Mouse (Mus musculus) MEL (cell line): ENCODE measurements around the gene Unkl.

Source experiments
- CTCF ChIP-seq, 3 experiments: IDR thresholded peaks in 2 of 3; conservative IDR thresholded peaks in 1 of 3; 2 replicates each; pipeline ENCODE4 v1.5.1; 2011 to 2012; ENCODE audit warnings: low read length in 3 of 3, low read depth in 2 of 3, mild to moderate bottlenecking in 2 of 3, improper control_type of control experiment in 1 of 3, inconsistent platforms in 1 of 3, mixed read lengths in 1 of 3, moderate library complexity in 1 of 3; ENCODE audit not compliant: control insufficient read depth in 1 of 3, insufficient read depth in 1 of 3, poor library complexity in 1 of 3, severe bottlenecking in 1 of 3
- E2F4 ChIP-seq: IDR thresholded peaks from 2 replicates; pipeline ENCODE4 v1.6.1; 2011; ENCODE audit warnings: low read depth, low read length, improper control_type of control experiment, borderline replicate concordance
- EP300 ChIP-seq, 2 experiments: IDR thresholded peaks; 2 replicates each; pipeline ENCODE4 v1.6.1; 2011; ENCODE audit warnings: improper control_type of control experiment in 2 of 2, low read length in 2 of 2, low read depth in 1 of 2, mild to moderate bottlenecking in 1 of 2
- HCFC1 ChIP-seq: IDR thresholded peaks from 2 replicates; pipeline ENCODE4 v1.6.1; 2012; ENCODE audit warnings: low read depth, mild to moderate bottlenecking, inconsistent platforms, low read length, improper control_type of control experiment, moderate library complexity
- KAT2A ChIP-seq: conservative IDR thresholded peaks from 2 replicates; pipeline ENCODE4 v1.6.1; 2012; ENCODE audit warnings: low read depth, low read length, improper control_type of control experiment, inconsistent platforms
- MAFK ChIP-seq: IDR thresholded peaks from 2 replicates; pipeline ENCODE4 v1.6.1; 2011; ENCODE audit warnings: low read depth, mild to moderate bottlenecking, low read length, improper control_type of control experiment, borderline replicate concordance
- POLR2A ChIP-seq, 2 experiments: IDR thresholded peaks; 2 replicates each; pipeline ENCODE4 v1.6.1; 2011 to 2012; ENCODE audit warnings: low read length in 2 of 2, mild to moderate bottlenecking in 2 of 2, control low read depth in 1 of 2, improper control_type of control experiment in 1 of 2, low read depth in 1 of 2, moderate library complexity in 1 of 2; ENCODE audit not compliant: control insufficient read depth in 1 of 2, insufficient read depth in 1 of 2, poor library complexity in 1 of 2
- TAL1 ChIP-seq: IDR thresholded peaks from 2 replicates; pipeline ENCODE4 v1.6.1; 2012; ENCODE audit warnings: mild to moderate bottlenecking, inconsistent platforms, low read length, moderate library complexity, mixed read lengths
- TCF12 ChIP-seq: IDR thresholded peaks from 2 replicates; pipeline ENCODE4 v1.6.1; 2014; ENCODE audit warnings: low read depth, mild to moderate bottlenecking, inconsistent platforms, low read length, improper control_type of control experiment, moderate library complexity
- USF1 ChIP-seq: IDR thresholded peaks from 2 replicates; pipeline ENCODE4 v1.6.1; 2014; ENCODE audit warnings: low read depth, mild to moderate bottlenecking, inconsistent platforms, low read length, improper control_type of control experiment, moderate library complexity
- USF2 ChIP-seq, 2 experiments: IDR thresholded peaks; 2 replicates each; pipeline ENCODE4 v1.6.1; 2011 to 2012; ENCODE audit warnings: improper control_type of control experiment in 2 of 2, low read length in 2 of 2, borderline replicate concordance in 1 of 2, inconsistent platforms in 1 of 2, low read depth in 1 of 2, mild to moderate bottlenecking in 1 of 2; ENCODE audit not compliant: insufficient read depth in 1 of 2

DNA sequence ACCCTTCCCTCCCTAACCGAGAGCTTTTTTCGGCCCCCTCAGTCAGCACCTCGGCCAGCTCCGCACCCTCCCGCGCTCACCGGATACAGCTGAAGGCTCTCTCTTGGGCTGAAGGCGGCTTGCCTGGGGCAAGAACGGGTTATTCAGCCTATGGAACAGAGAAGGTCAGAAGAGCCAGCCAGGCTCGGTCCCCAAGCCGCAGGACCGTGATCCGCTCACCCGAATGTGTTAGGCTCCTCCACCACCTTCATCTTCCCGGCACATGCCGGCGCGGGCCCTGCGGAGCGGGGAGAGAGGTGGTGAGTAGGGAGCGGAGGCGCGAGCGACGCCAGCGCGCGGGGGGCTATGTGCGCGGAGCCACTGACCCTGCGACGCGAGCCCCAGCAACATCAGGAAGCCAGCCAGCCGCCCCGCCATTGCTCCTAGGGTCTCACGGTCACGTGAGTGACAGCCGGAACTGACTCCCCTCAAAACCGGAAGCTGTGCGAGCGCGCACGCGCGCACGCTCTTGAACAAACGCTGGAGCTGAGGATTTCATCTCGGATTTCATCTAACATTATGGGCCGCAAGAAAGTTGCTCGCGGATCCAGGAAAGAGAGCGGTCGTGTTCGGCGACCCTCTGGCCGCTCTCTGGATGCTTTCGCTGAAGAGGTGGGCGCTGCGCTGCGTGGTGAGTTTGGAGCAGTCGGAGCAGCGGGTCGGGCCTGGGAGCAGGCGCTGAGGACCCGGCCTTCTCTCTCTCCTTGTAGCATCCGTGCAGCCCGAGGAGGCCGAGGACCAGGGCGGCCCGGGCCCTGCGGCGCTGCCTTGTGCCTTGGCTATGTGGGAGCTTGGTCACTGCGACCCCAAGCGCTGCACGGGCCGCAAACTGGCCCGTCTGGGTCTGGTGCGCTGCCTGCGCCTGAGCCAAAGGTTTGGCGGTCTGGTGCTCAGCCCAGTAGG lies 51.8 kb downstream of the Unkl start, which contains the start of the genes Gnptg and Tsr3:
- TF ChIP-seq MAFK (no peak), CTCF (IDR thresholded peaks at IDR 0.05 in 2 of 3, conservative IDR thresholded peaks at IDR 0.05 in 1 of 3; ENCODE audit: control insufficient read depth in 1 of 3, insufficient read depth in 1 of 3, low read depth in 2 of 3, low read length in 3 of 3, poor library complexity in 1 of 3, severe bottlenecking in 1 of 3) (no peak), TCF12 (peak; percentile 44; the same call in 1 of the 2 replicates), USF2 (IDR thresholded peaks at IDR 0.05; ENCODE audit: borderline replicate concordance in 1 of 2, insufficient read depth in 1 of 2, low read depth in 1 of 2, low read length in 2 of 2) (peak in 1 of 2 experiments; percentile 76; a peak in 3 of 4 replicates), USF1 (peak; percentile 95), TAL1 (no peak), KAT2A (peak; percentile 49; the same call in 1 of the 2 replicates), E2F4 (no peak), EP300 (IDR thresholded peaks at IDR 0.05; ENCODE audit: low read depth in 1 of 2, low read length in 2 of 2) (no peak), HCFC1 (peak; percentile 83), POLR2A (IDR thresholded peaks at IDR 0.05; ENCODE audit: control insufficient read depth in 1 of 2, insufficient read depth in 1 of 2, low read depth in 1 of 2, low read length in 2 of 2, poor library complexity in 1 of 2) (peak; percentile 64 to 85)
